In the genomic region with DNA sequence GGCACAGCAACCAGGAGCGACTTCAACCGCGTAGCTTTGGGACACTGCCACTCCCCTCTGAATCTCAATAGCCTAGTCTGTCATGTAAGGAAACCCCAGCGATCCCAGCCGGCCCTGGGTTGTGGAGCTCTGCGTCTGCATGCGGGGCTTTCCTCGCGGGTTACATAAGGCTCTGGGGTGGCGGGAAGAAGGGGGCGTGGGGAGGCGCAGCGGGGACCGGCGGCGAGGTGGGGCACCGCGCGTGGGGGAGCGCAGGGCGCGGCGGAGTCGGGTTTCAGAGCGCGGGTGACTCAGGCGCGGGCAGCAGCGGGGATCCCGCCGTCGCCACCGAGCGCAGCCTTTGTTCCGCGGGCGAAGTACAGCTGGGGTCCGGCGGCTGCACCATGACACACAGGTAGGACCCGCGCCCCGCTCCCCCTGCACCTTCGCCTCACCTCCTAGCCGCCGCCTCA, we compare ENCODE assay signal across 8 mouse cellular contexts. TPM values are rescaled to one million over a fixed set of nuclear protein-coding genes. Genes with fewer than 3 reads are reported as not detected.
DNase-seq lines count a peak whose midpoint lies in the region; ATAC-seq lines count a peak whose summit lies in the region.

Gene Col15a1 (plus strand): TSS at position 193 of the 452 bp plus-strand sequence.

- no peaks in the 10 kb centered on the region for H3K36me3 ChIP-seq in kidney, embryonic 14.5 days (ENCODE audit: control insufficient read depth, insufficient read depth, low read length)
- no peaks in the 10 kb centered on the region for H3K36me3 ChIP-seq in hindbrain, embryonic 12.5 days
- H3K36me3 ChIP-seq in midbrain, embryonic 14.5 days (ENCODE audit: control insufficient read depth, insufficient read depth, low read length): no peaks in the 10 kb centered on the region

- peak within 1 kb of the TSS; percentile 43 for H3K4me3 ChIP-seq in kidney, embryonic 14.5 days (ENCODE audit: low read length)
- peak within 1 kb of the TSS; percentile 51 for H3K4me3 ChIP-seq in hindbrain, embryonic 12.5 days
- H3K4me3 ChIP-seq in midbrain, embryonic 14.5 days (replicated peaks; ENCODE audit: low read depth, low read length): peak within 1 kb of the TSS; percentile 47

- H3K9me3 ChIP-seq in kidney, embryonic 14.5 days (ENCODE audit: control insufficient read depth, low read length): no peaks in the 10 kb centered on the region
- no peaks in the 10 kb centered on the region for H3K9me3 ChIP-seq in hindbrain, embryonic 12.5 days (replicated peaks)
- H3K9me3 ChIP-seq in midbrain, embryonic 14.5 days (ENCODE audit: control insufficient read depth, low read length): no peaks in the 10 kb centered on the region

- 1% methylated on average over 21 of the region's 45 CpGs for WGBS in kidney, embryonic 14.5 days
- under 1% methylated on average over 29 of the region's 45 CpGs for WGBS in hindbrain, embryonic 12.5 days
- WGBS in midbrain, embryonic 14.5 days: under 1% methylated on average over 45 of the region's 45 CpGs

- peak within 1 kb of the TSS; percentile 52 for H3K9ac ChIP-seq in kidney, embryonic 14.5 days (ENCODE audit: low read depth, low read length)
- peak within 1 kb of the TSS; percentile 65 for H3K9ac ChIP-seq in hindbrain, embryonic 12.5 days
- peak within 1 kb of the TSS; percentile 65 for H3K9ac ChIP-seq in midbrain, embryonic 14.5 days (replicated peaks; ENCODE audit: low read length)

- peak within 1 kb of the TSS; percentile 89 for H3K4me2 ChIP-seq in kidney, embryonic 14.5 days (replicated peaks; ENCODE audit: low read depth, low read length)
- peak within 1 kb of the TSS; percentile 85 for H3K4me2 ChIP-seq in hindbrain, embryonic 12.5 days (replicated peaks)
- peak within 1 kb of the TSS; percentile 71 for H3K4me2 ChIP-seq in midbrain, embryonic 14.5 days (ENCODE audit: low read length)

- no peak for ATAC-seq in kidney, embryonic 14.5 days (ENCODE audit: low FRiP score, low TSS enrichment)
- ATAC-seq in hindbrain, embryonic 12.5 days (ENCODE audit: low FRiP score): peak; percentile 52; the same call in 1 of the 2 replicates
- peak; percentile 37; the same call in 1 of the 2 replicates for ATAC-seq in midbrain, embryonic 14.5 days (ENCODE audit: low FRiP score, low TSS enrichment)

- H3K27ac ChIP-seq in kidney, embryonic 14.5 days (ENCODE audit: low read depth, low read length): no peak within 1 kb of the TSS
- no peak within 1 kb of the TSS for H3K27ac ChIP-seq in hindbrain, embryonic 12.5 days
- H3K27ac ChIP-seq in midbrain, embryonic 14.5 days (replicated peaks; ENCODE audit: low read depth, low read length): no peak within 1 kb of the TSS

- peaks cover 34% of the 10 kb centered on the region for H3K27me3 ChIP-seq in kidney, embryonic 14.5 days (ENCODE audit: control insufficient read depth, insufficient read depth, low read length)
- H3K27me3 ChIP-seq in hindbrain, embryonic 12.5 days: peaks cover 68% of the 10 kb centered on the region
- peaks cover 38% of the 10 kb centered on the region for H3K27me3 ChIP-seq in midbrain, embryonic 14.5 days (ENCODE audit: control insufficient read depth, insufficient read depth, low read length)

- no peak for DNase-seq in kidney, adult 11 months
- DNase-seq in adrenal gland, adult 8-10 months: no peak
- DNase-seq in forelimb bud, embryonic 11.5 days (ENCODE audit: low read depth, low spot score): peak; percentile 13
- DNase-seq in midbrain, embryonic 14.5 days: peak; percentile 56
- DNase-seq in thymus, postnatal 25 days: no peak
- no peak for DNase-seq in left cerebral cortex, adult 11 months (ENCODE audit: low spot score)

- H3K4me1 ChIP-seq in kidney, embryonic 14.5 days (ENCODE audit: control insufficient read depth, insufficient read depth, low read length): peaks cover 13% of the 10 kb centered on the region
- H3K4me1 ChIP-seq in hindbrain, embryonic 12.5 days: peaks cover 13% of the 10 kb centered on the region; the same call in 1 of the 2 replicates
- H3K4me1 ChIP-seq in midbrain, embryonic 14.5 days (ENCODE audit: control insufficient read depth, insufficient read depth, low read length): no peaks in the 10 kb centered on the region

RNA-seq across cellular contexts. Expression of gene Col15a1, which starts in this region (rescaled TPM):
- 16.3 and 21.8 TPM in 2 replicates for polyA plus RNA-seq in kidney, embryonic 14.5 days (2014; fragmentation: Nextera tagmentation; extraction: Ambion mirVana)
- total RNA-seq in adrenal gland, adult 8-10 months (2022): 10 to 100 TPM in 3 of 4 experiments, 1 to 10 TPM in 1; 8.0 to 93.5 (median 30.0) TPM
- polyA plus RNA-seq in hindbrain, embryonic 12.5 days (2016; fragmentation: Nextera tagmentation; extraction: Ambion mirVana): 7.3 and 9.2 TPM in 2 replicates
- 1.8 and 3.0 TPM in 2 replicates for polyA plus RNA-seq in midbrain, embryonic 14.5 days (2014; fragmentation: Nextera tagmentation; extraction: Ambion mirVana)

Comparison
In these comparisons a context has a peak if more than half of its experiments do, and no peak if none do; other contexts are left out.
1. DNase-seq: peak in forelimb bud, embryonic 11.5 days (single experiment) and midbrain, embryonic 14.5 days (single experiment); none in kidney, adult 11 months (single experiment), adrenal gland, adult 8-10 months (single experiment), thymus, postnatal 25 days (single experiment) and left cerebral cortex, adult 11 months (single experiment).
2. Peak in every context shown above with its lines, with median percentiles within 50 percentile points of each other: H3K4me2 ChIP-seq, H3K4me3 ChIP-seq and H3K9ac ChIP-seq.